Mouse (Mus musculus) bone marrow, adult 2 months (tissue): ENCODE measurements around the gene Myoz1. TPM values are rescaled to one million over a fixed set of nuclear protein-coding genes. Genes with fewer than 3 reads are reported as not detected.

ENCODE experiments used
- H3K27ac ChIP-seq: fragments of 200-500 bp; 2 replicates; pipeline ENCODE4 v1.5.1; 2012; ENCODE audit warnings: low read depth, mild to moderate bottlenecking, control low read depth, inconsistent platforms, low read length; ENCODE audit not compliant: control insufficient read depth, poor library complexity, insufficient read depth
- H3K4me1 ChIP-seq: fragments of 200-500 bp; 2 replicates; pipeline ENCODE4 v1.6.1; 2011; ENCODE audit warnings: low read length; ENCODE audit not compliant: control insufficient read depth, insufficient read depth
- H3K4me3 ChIP-seq: fragments of 200-500 bp; replicated peaks from 2 replicates; pipeline ENCODE3; 2011; ENCODE audit warnings: mild to moderate bottlenecking, low read depth, low read length, control low read depth; ENCODE audit not compliant: control insufficient read depth
- CTCF ChIP-seq: fragments of 200-500 bp; IDR thresholded peaks from 2 replicates; pipeline ENCODE4 v1.5.1; 2011; ENCODE audit warnings: low read length, control low read depth; ENCODE audit not compliant: control insufficient read depth, insufficient read depth
- POLR2A ChIP-seq: fragments of 200-500 bp; IDR thresholded peaks from 2 replicates; pipeline ENCODE4 v1.6.1; 2011; ENCODE audit warnings: low read depth, mild to moderate bottlenecking, control low read depth, low read length, borderline replicate concordance; ENCODE audit not compliant: control insufficient read depth
- whole genome bisulfite sequencing: fragments of 180-500 bp; shearing (Covaris S2); methylation state at CpG from one replicate; pipeline ENCODE4 v1.1.7; 2018; 5-methylcytosine and 5-hydroxymethylcytosine counted together
- polyA plus RNA-seq: library from polyadenylated mRNA; stranded (reverse); fragments of >200 nt; gene quantifications from 2 replicates; pipeline ENCODE4 v1.2.4, GENCODE M21; 2011; ENCODE audit warnings: low replicate concordance; ENCODE audit not compliant: missing spikeins, insufficient read depth, insufficient read length

The Myoz1 gene
- polyA plus RNA-seq, 1 experiment: 4.7 TPM

- WGBS: 25% methylated on average over 27 of the region's 27 CpGs
- H3K4me1 ChIP-seq: peaks cover 8% of the 10 kb centered on the region
These were observed 39.6 kb upstream of the Myoz1 start for GRCm38 (mm10) chr14:20695761-20696520.

GRCm38 (mm10) chr14:20694884-20695760 is 38.8 kb upstream of the Myoz1 start, which contains the start of gene Fut11:
Gene Fut11 (plus strand): TSS chr14:20694968.
- H3K4me3 ChIP-seq: peak within 1 kb of the TSS; percentile 86
- WGBS: under 1% methylated on average over 111 of the region's 111 CpGs
- H3K27ac ChIP-seq: peak within 1 kb of the TSS; percentile 94
- H3K4me1 ChIP-seq: peaks cover 8% of the 10 kb centered on the region
- TF ChIP-seq POLR2A (peak; percentile 36; the same call in 1 of the 2 replicates), CTCF (no peak)

More at GRCm38 (mm10) chr14:20695761-20696520, 39.6 kb upstream of the Myoz1 start:
- TF ChIP-seq CTCF (no peak), POLR2A (no peak)
- Histone ChIP-seq H3K4me3 (peak overlapping the region; percentile 86), H3K27ac (peak overlapping the region; percentile 46; the same call in 1 of the 2 replicates)

GRCm38 (mm10) chr14:20694185-20694883 is 38.0 kb upstream of the Myoz1 start:
- 35% methylated on average over 13 of the region's 13 CpGs for WGBS
- Histone ChIP-seq H3K27ac (peak overlapping the region; percentile 94), H3K4me1 (peaks cover 8% of the 10 kb centered on the region), H3K4me3 (peak overlapping the region; percentile 86)
- TF ChIP-seq POLR2A (no peak), CTCF (no peak)

- whole genome bisulfite sequencing: 83% methylated on average over 10 of the region's 10 CpGs
- no peak overlapping the region for H3K4me3 ChIP-seq
- TF ChIP-seq POLR2A: no peak
- TF ChIP-seq CTCF: no peak
- H3K27ac ChIP-seq: no peak overlapping the region
- peaks cover 8% of the 10 kb centered on the region for H3K4me1 ChIP-seq
These were observed 37.3 kb upstream of the Myoz1 start for GRCm38 (mm10) chr14:20693589-20694101.

- H3K4me1 ChIP-seq: peaks cover 7% of the 10 kb centered on the region
- no peak overlapping the region for H3K4me3 ChIP-seq
- no peak for TF ChIP-seq POLR2A
- no peak for TF ChIP-seq CTCF
- H3K27ac ChIP-seq: no peak overlapping the region
- WGBS: 82% methylated on average over 6 of the region's 6 CpGs
These were observed 35.4 kb upstream of the Myoz1 start for GRCm38 (mm10) chr14:20691772-20692171.

- H3K4me3 ChIP-seq: no peak overlapping the region
- no peak for TF ChIP-seq POLR2A
- TF ChIP-seq CTCF: no peak
- 86% methylated on average over 2 of the region's 2 CpGs for WGBS
- peaks cover 2% of the 10 kb centered on the region; the same call in 1 of the 2 replicates for H3K4me1 ChIP-seq
- H3K27ac ChIP-seq: no peak overlapping the region
These were observed 32.7 kb upstream of the Myoz1 start for GRCm38 (mm10) chr14:20689009-20689408.

- Histone ChIP-seq H3K4me3 (no peak overlapping the region), H3K27ac (no peak overlapping the region), H3K4me1 (peaks cover 2% of the 10 kb centered on the region; the same call in 1 of the 2 replicates)
- TF ChIP-seq CTCF (no peak), POLR2A (no peak)
- WGBS: 98% methylated on average over 3 of the region's 3 CpGs
These were observed 30.2 kb upstream of the Myoz1 start for GRCm38 (mm10) chr14:20686576-20686975.

- Histone ChIP-seq H3K4me3 (peak overlapping the region; percentile 48), H3K27ac (peak overlapping the region; percentile 77), H3K4me1 (peaks cover 2% of the 10 kb centered on the region; the same call in 1 of the 2 replicates)
- TF ChIP-seq CTCF (no peak), POLR2A (no peak)
- 8% methylated on average over 3 of the region's 3 CpGs for WGBS
These were observed 26.2 kb upstream of the Myoz1 start for GRCm38 (mm10) chr14:20682498-20682897.
